Mouse (Mus musculus): ENCODE results near the gene Rab36.
"Not testable (repeated sequence)": the region's sequence is repeated elsewhere in the genome, so short reads cannot be mapped to it uniquely, and the experiment has no call there.

The Rab36 gene

DNA sequence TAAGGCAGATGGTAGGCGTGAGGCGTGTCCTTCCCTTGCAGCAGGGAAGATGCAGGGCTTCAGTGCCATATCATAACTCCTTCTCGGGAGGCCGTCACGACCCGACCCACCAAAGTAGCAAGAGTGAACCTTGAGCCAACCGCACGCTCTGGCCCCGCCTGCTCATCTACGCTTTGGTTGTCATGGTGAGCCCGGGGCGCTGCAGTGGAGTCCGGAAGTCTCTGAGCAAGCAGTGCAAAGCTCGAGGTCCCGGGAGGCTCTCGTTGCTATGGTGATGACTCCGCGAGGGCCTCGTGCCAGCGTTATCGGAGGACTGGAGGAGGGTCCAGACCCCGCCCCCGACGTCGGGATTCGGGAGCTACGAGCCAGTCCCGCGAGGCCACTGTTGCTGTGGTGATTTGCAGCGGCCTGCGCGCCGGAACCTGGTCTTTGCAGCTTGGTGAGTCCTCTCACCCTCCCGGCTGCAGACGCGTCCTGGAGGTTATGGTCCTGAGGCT lies at the start of gene Rab36:
Gene Rab36 (plus strand): TSS at position 176 of the 497 bp plus-strand sequence.
- DNase-seq (ENCODE audit: low spot score in 2 of 2), result peak; percentile 89 to 94

GRCm38 (mm10) chr10:74987698-74988470 lies 49.0 kb upstream of the Rab36 start:
- no peak for DNase-seq (ENCODE audit: low spot score in 2 of 2)

DNA sequence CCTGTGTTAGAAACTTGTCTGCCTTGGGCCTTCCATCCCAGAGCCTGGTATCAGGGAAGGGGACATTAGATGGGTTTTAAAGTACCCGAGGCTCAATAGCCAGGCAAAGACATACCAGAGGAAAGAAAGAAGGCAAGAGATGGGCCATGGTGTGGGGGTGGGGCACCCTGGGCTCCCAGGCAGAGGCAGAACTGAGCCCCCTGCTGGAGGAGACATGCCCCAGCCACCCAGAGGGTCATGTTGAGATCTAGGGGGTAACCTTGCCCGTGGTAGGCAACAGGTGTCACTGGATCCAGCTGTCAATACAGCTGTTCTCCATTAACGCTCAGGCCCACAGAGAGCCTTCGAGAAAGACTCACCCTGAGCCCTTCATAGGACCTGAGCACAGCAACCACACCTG lies 47.0 kb upstream of the Rab36 start:
- DNase-seq (ENCODE audit: low spot score in 2 of 2), result no peak

GRCm38 (mm10) chr10:74990584-74991322 lies 46.1 kb upstream of the Rab36 start:
- no peak for DNase-seq (ENCODE audit: low spot score in 2 of 2)

GRCm38 (mm10) chr10:74994863-74995262 lies 42.0 kb upstream of the Rab36 start:
- DNase-seq (ENCODE audit: low spot score in 2 of 2), result no peak

GRCm38 (mm10) chr10:74995377-74995776 lies 41.5 kb upstream of the Rab36 start:
- no peak for DNase-seq (ENCODE audit: low spot score in 2 of 2)

DNA sequence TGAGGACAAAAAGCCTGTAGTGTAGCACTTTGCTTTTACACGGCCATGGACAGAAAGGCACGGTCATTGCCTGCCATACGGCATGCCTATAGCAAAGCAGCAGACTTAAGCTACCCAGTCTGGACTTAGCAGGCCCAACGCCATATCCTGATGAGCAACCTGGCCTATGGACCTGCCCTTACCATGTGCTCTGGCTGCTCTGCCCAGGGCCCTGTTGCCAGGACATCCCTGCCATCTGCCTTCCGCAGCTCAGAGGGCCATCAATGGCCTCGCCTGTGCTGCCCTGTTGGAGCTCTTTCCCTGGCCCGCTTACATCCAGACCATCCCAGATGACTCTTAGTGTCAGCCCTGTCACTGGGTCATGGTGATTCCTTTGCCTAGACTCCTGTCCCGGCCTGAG lies 35.5 kb upstream of the Rab36 start:
- no peak for DNase-seq (ENCODE audit: low spot score in 2 of 2)

GRCm38 (mm10) chr10:75004067-75004466 lies 32.8 kb upstream of the Rab36 start:
- DNase-seq (ENCODE audit: low spot score in 2 of 2), result no peak

DNA sequence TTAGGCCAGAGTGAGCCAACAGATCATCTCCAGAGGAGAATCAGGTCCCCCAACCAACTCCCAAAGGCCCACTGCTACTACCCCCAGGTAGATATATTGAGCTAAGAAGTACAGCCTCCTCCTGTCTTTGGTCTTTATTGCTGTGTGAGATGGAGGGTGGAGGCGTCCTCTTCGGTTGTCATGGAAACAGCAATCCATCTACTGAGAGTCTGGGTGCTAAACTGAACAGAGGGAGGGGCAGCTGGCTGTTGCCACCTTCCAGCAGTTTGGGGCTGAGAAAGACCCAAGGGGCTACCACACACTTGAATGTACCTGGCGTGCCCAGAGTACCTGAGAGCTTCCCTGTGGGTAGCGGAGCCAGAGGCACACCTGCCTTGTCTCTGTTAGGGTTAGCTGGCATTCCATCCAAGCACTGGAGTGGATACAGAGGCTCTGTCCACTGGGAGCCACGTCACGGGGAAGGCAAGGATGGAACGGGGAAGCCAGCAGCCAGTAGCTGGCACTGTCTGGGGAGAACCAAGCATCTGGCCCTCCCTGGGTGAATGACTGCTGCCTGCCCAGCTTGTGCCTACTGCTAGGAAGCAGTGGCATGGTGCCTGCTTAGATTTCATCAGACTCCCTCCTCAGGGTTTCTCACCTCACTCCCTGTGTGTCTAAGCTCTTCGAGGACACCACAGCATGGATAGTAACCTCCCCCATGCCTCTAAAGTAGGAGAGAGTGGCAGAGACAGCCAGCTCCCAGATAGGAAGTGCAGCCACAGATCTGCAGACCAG lies 29.8 kb upstream of the Rab36 start:
- DNase-seq (ENCODE audit: low spot score in 2 of 2), result peak; percentile 71 to 84

DNA sequence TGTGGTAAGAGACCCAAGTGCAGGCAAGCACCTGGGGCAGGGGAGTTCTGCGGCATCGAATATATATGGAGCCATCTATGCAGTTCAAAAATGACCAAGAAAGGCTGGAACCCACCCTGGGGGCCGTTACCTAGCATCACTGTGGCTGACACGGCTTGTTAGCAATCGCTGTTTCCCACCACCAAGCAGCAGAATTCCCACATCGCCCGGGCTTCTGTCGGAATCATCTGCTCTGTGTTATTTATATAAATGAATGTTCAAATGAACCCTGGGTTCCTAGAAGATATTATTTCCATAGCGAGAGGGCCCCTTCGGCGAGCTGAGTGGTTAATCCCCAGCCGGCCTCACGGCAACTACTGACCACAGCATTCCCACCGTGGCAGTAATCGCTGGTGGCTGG lies 26.2 kb upstream of the Rab36 start:
- no peak for DNase-seq (ENCODE audit: low spot score in 2 of 2)

- no peak for DNase-seq (ENCODE audit: low spot score in 2 of 2)
Measured at GRCm38 (mm10) chr10:75015465-75015864, 21.4 kb upstream of the Rab36 start.

DNA sequence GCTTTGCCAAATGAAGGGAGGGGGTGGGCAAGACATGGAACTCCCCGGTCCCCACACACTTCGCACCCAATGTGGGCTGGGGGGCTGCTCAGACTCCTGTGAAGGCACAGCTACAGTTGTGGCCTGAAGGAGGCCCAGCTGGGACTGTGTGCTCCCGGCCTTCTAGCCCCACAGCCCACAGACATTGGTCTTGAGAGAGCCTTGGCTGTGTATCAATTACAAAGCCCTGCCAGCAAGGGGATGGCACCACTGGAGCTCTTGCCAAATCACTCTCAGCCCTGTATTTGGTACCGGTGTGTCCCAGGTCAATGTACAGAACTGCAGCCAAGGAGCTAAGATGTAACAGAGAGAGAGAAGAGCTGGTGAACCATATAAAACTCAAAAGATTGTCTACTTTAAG lies 20.4 kb upstream of the Rab36 start:
- no peak for DNase-seq (ENCODE audit: low spot score in 2 of 2)

GRCm38 (mm10) chr10:75020271-75020670 lies 16.6 kb upstream of the Rab36 start:
- DNase-seq (ENCODE audit: low spot score in 2 of 2), result no peak

DNA sequence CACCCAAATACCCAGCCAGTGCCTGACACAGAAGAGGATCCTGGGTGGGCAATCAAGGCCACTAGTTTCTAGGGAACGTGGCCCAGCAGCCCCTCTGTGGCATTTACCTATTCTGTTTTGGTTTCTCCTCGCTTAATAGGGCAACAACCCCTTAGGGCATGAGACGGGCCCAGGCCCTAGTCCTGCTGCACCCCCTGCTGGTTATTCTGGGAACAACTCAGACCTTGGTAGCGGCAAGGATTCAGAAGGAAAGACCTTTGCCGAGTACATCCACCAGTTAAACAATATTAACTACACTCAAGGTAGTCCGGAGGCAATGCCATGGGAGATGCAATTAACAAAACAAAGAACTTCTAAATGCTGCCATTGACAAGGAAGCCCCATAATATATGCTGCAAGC lies 15.7 kb upstream of the Rab36 start:
- peak in 1 of 2 experiments; percentile 86 for DNase-seq (ENCODE audit: low spot score in 2 of 2)

DNA sequence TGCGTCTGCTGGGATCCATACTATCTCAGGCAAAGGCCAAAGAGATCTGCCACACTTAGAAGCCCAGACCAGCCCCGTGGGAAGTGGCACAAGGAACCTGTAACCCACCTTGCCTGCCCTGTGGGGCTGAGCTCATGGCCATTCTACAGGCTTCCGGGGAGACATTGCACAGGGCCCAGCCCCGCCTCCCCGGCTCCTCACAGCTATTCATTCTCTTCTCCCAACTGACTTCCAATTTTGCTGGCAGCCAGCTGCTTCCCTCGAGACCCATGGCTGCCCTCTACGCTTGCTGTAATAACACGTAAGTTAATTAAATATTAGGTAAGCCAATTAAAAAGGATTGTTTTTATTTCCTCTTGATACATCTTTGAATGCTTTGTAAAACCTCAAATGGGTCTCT lies 10.4 kb upstream of the Rab36 start:
- DNase-seq (ENCODE audit: low spot score in 2 of 2), result no peak

DNA sequence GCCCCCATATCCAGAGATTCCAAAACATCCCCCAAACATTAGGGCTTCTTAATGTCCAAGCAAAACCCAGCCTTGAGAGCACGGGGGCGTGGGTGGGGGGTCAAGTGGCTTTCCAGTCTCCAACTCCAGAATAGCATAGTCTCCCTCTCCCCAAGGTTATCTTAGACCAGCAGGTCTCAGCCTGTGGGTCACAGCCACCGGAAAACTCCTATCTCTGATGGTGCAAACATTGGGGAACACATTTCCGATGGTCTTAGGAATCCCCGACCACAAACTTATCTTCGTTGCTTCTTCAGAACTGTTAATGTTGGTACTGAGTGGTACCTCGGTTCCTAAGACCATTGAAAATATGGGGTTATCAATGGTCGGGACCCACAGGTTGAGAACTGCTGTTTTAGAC lies 8.1 kb upstream of the Rab36 start:
- no peak for DNase-seq (ENCODE audit: low spot score in 2 of 2)

DNA sequence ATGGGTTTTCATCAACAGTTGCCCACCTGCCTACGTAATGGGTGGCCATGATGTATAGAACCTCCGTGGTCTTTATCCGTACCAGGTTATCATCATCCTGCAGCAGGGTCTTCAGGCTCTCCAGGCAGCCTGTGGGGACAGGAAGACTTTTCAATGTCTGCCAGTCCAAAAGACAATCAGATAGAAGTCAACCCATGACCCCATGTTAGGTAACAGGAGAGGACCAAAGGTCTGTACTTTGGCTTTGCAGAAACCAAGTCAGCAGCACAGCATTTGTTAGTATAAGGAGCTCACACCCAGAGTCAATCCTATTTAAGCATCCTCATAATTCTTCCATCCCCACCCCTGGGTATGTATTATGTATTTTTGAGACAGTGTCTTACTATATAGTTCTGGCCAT lies 7.2 kb upstream of the Rab36 start:
- DNase-seq (ENCODE audit: low spot score in 2 of 2), result no peak

DNA sequence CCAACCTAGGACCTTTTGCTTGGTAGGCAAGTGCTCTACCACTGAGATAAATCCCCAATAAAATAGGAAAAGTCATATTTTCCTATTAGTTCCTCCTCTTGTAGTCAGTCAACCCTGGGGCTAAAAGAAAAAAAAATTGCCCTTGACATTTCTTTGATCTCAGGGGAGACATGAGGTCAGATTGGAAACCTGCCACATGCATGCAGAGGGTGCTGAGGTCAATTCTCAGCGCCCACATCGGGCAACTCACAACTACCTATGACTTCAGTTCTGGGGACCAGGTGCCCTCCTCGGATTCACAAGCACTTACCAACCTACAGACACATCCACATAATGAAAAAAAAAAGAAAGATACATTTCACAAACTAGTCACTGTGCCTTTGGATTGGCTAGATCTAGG lies 6.6 kb upstream of the Rab36 start:
- DNase-seq (ENCODE audit: low spot score in 2 of 2), result no peak

- no peak for DNase-seq (ENCODE audit: low spot score in 2 of 2)
Measured at GRCm38 (mm10) chr10:75031345-75032114, 5.3 kb upstream of the Rab36 start.

DNA sequence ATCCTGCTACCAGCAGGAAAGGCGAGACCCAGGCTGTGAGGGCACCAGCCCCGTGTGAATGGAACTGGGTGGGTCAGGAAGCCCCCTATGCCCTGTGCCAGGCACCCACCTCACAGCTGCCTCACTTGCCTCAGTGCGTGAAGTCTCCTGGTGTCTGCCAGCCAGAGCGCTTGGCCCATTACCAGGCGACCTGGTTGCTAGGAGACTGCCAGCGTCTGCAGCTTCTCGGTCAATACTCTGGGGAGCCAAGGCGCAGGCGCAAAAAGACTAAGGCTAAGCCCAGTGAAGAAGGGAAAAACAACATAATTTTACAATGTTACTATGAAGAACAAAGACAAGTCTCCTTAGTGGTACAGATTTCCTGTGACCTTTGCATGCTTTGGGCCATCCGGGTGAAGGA lies 4.5 kb upstream of the Rab36 start, which contains the start of gene Rsph14:
Gene Rsph14 (minus strand): TSS at position 192 of the 400 bp plus-strand sequence.
- peak; percentile 49 to 81 for DNase-seq (ENCODE audit: low spot score in 2 of 2)

DNA sequence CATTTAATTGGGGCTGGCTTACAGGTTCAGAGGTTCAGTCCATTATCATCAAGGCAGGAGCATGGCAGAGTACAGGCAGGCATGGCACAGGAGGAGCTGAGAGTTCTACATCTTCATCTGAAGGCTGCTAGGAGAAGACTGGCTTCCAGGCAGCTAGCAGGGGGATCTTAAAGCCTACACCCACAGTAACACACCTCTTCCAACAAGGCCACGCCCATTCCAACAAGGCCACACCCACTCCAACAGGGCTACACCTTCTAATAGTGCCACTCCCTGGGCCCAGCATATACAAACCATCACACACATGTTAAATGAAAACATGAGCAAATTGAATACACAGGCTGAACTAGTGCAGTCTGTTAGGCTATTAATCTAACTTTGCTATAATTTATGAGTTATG lies 5.2 kb downstream of the Rab36 start:
- not testable (repeated sequence) for DNase-seq (ENCODE audit: low spot score in 2 of 2)

Measured in left cerebral cortex, adult 9 months (tissue).